Mouse (Mus musculus) gastrocnemius, postnatal 10 days (tissue): ENCODE measurements at regions not wholly inside any gene's neighbourhood (a gene's known extent, or its start where the extent isn't known, plus 50 kb on each side); places are given as distances from the start of the nearest gene placed in this dataset.

Experiments
- DNase-seq: peaks from one replicate; pipeline ENCODE4 v3.0.0; 2021; ENCODE audit warnings: mixed read lengths

- DNase-seq: peak; percentile 46
Observed at GRCm38 (mm10) chr6:70714239-70714638, 77.8 kb downstream of the Rpia start.

- no peak for DNase-seq
Observed at GRCm38 (mm10) chr6:70713665-70714064, 78.4 kb downstream of the Rpia start.

DNA sequence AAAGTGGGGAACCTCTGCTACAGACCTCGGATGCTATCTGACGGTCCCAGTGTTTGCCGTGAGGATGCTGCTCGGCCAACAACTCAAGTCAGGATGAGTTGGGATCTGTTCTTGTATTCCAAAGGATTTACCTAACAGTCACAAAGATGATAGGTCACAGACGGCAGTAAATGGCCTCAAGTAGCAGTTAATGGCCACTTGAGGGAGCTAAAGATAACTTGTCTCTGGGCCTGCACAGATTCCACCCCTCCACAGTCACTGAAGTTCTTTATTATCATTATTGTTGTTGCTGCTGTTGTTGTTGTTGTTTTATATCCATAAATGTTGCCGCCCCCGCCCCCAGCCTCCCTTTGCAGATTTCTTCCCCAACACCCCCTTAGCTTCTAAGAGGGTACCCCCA lies 78.9 kb downstream of the Rpia start:
- no peak for DNase-seq

DNA sequence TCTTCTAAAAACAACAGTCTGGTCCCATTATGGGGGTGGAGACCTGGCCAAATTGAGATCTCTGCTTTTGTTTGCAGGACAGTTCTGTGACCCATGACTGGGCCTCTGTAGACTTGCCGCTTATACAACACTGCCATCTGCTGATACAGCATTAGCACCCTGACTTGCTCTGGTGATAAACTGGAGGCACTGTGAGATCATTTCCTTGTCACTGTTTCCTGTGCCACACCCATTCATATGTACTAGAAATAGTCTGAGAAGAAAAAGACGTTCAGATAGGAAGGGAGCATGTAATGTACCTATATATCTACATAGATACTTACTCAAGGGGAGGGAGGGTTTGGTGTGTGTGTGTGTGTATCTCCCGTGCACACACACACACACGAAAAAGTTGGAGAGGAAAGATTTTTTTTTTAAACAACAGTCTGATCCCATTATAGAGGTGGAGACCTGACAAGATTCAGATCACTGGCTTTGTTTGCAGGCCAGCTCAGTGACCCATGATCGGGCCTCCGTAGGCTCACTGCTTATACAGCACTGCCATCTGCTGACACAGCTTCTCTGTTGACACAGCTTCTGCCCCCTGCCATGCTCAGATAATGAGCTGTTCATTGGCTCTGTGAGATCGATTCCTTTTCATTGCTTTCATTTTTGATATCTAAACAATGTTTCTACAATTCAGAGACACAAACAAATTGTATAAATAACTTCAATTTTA lies 82.5 kb downstream of the Rpia start:
- DNase-seq: no peak

DNA sequence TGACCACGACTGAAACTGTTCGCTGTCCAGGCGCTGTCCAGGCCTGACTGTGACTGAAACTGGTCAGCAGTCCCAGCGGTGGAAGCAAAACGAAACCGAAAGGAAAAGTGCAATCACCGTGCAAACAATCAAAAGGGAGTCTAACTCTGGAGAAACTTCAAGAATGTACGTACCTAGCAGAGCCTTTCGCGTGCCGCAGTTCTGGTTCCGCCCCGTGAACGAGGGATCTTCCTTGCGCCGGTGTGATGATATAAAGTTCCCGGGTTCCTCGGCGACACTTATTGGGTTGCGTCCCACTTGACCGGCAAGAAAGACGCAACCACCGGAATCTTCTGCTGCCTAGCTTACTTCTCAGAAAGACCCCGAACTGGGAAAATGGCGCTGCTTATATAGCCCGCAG lies 96.4 kb downstream of the Rpia start:
- no peak for DNase-seq
